Comparison of ENCODE assay signal across 27 mouse cellular contexts in the genomic region with DNA sequence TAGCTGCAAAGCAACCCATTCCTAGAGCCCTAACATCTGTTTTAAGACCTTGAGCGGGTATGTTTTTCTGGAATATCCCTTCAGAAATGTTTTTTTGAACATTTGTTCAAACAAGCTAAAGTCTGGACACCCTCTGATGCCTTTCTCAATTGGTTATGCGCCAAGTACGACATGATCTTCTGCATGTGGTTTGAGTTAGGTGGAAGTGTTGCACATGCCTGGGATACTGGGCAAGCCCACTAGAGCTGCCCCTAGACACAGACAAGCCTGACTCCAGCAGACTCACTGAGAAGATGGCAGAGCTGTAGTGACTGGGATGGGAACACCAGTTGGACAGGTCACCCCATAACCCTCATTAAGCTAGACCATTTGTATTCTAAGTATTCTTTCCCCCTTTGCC.
"Had no signal": no experiment of that assay in that cellular context is flagged by ENCODE, and none has a peak within 500 bp of the region (broad histone marks: within the 10 kb centered on the region; RNA-seq: fewer than 3 reads in every experiment).

No protein-coding gene starts in this region.

- H3K36me3 ChIP-seq: heart, embryonic 13.5 days; heart, embryonic 15.5 days; kidney, embryonic 15.5 days; limb, embryonic 12.5 days; limb, embryonic 15.5 days; liver, embryonic 12.5 days had no signal

- H3K27ac ChIP-seq: heart, adult 2 months; heart, embryonic 13.5 days; heart, embryonic 15.5 days; hindbrain, embryonic 13.5 days; hindbrain, embryonic 15.5 days; hindbrain, postnatal 0 days; kidney, embryonic 15.5 days; kidney, postnatal 0 days; limb, embryonic 12.5 days; limb, embryonic 15.5 days; liver, embryonic 12.5 days; liver, embryonic 14.5 days had no signal

- H3K4me2 ChIP-seq: heart, embryonic 11.5 days; heart, embryonic 13.5 days; heart, embryonic 15.5 days; hindbrain, embryonic 13.5 days; hindbrain, embryonic 15.5 days; kidney, embryonic 15.5 days; limb, embryonic 12.5 days; limb, embryonic 15.5 days; liver, embryonic 12.5 days had no signal

- H3K9me3 ChIP-seq: heart, embryonic 13.5 days; heart, embryonic 15.5 days; hindbrain, embryonic 13.5 days; hindbrain, embryonic 15.5 days; kidney, embryonic 15.5 days; limb, embryonic 12.5 days; limb, embryonic 15.5 days; liver, embryonic 12.5 days had no signal

- H3K9ac ChIP-seq: heart, embryonic 13.5 days; heart, embryonic 15.5 days; hindbrain, embryonic 13.5 days; hindbrain, embryonic 15.5 days; kidney, embryonic 15.5 days; limb, embryonic 12.5 days; limb, embryonic 15.5 days; liver, embryonic 12.5 days; liver, embryonic 14.5 days had no signal

- H3K27me3 ChIP-seq: heart, embryonic 15.5 days had no signal

- H3K4me3 ChIP-seq: heart, adult 2 months; heart, embryonic 13.5 days; heart, embryonic 15.5 days; hindbrain, embryonic 13.5 days; hindbrain, embryonic 15.5 days; kidney, embryonic 15.5 days; limb, embryonic 12.5 days; limb, embryonic 15.5 days; liver, embryonic 12.5 days had no signal

- DNase-seq: gastrocnemius, postnatal 14 days; gastrocnemius, postnatal 36 days; heart, adult 11 months; heart, adult 2 months; heart, postnatal 14 days; heart, postnatal 36 days; kidney, adult 11 months; kidney, adult 2 months; kidney, adult 9 months; kidney, postnatal 14 days; kidney, postnatal 36 days; layer of hippocampus, adult 9-11 months; layer of hippocampus, postnatal 36 days; left cerebral cortex, postnatal 4 days had no signal

- ATAC-seq: hindbrain, postnatal 0 days; intestine, embryonic 16.5 days; liver, embryonic 12.5 days had no signal

- H3K4me1 ChIP-seq: heart, embryonic 13.5 days; heart, embryonic 15.5 days; hindbrain, embryonic 13.5 days; hindbrain, embryonic 15.5 days; kidney, embryonic 15.5 days; limb, embryonic 12.5 days; limb, embryonic 15.5 days; liver, embryonic 12.5 days had no signal
